Comparison of ENCODE assay signal across 9 mouse cellular contexts in genomic region chr11:114851269-114851607, GRCm38 (mm10). TPM values are rescaled to one million over a fixed set of nuclear protein-coding genes. Genes with fewer than 3 reads are reported as not detected.
DNase-seq lines count a peak whose midpoint lies in the region; ATAC-seq and TF ChIP-seq lines count a peak whose summit lies in the region.
"Had no signal": no experiment of that assay in that cellular context is flagged by ENCODE, and none has a peak within 500 bp of the region (broad histone marks: within the 10 kb centered on the region; RNA-seq: fewer than 3 reads in every experiment).

No protein-coding gene starts in this region.

- peak overlapping the region; percentile 76 for H3K27ac ChIP-seq in heart, adult 2 months
- H3K27ac ChIP-seq in thymus, adult 2 months (ENCODE audit: control insufficient read depth, insufficient read depth, low read length) = no peak overlapping the region
- H3K27ac ChIP-seq in hindbrain, embryonic 13.5 days = peak overlapping the region; percentile 62
- peak overlapping the region; percentile 77 for H3K27ac ChIP-seq in midbrain, embryonic 10.5 days (replicated peaks)

- no peak for TF ChIP-seq EP300 in heart, adult 2 months (IDR thresholded peaks at IDR 0.05; ENCODE audit: insufficient read depth, low read depth, low read length)

- H3K4me2 ChIP-seq in hindbrain, embryonic 13.5 days = peak overlapping the region; percentile 98

- H3K9me3 ChIP-seq in hindbrain, embryonic 13.5 days = no peaks in the 10 kb centered on the region
- H3K9me3 ChIP-seq in midbrain, embryonic 10.5 days (replicated peaks) = no peaks in the 10 kb centered on the region

- peak; percentile 65 for ATAC-seq in hindbrain, embryonic 13.5 days (ENCODE audit: low FRiP score)

- TF ChIP-seq POLR2A in heart, adult 2 months (IDR thresholded peaks at IDR 0.05; ENCODE audit: insufficient read depth, low read depth, low read length) = no peak
- no peak for TF ChIP-seq POLR2A in thymus, adult 2 months (IDR thresholded peaks at IDR 0.05; ENCODE audit: control insufficient read depth, extremely low read depth, insufficient read depth, low read length, poor library complexity)

- under 1% methylated on average over 27 of the region's 27 CpGs for WGBS in heart, adult 2 months
- WGBS in thymus, adult 2 months = 4% methylated on average over 27 of the region's 27 CpGs
- WGBS in hindbrain, embryonic 13.5 days = under 1% methylated on average over 27 of the region's 27 CpGs
- WGBS in midbrain, embryonic 10.5 days = under 1% methylated on average over 27 of the region's 27 CpGs

- H3K9ac ChIP-seq in heart, adult 2 months (ENCODE audit: low read depth, low read length) = peak overlapping the region; percentile 41
- peak overlapping the region; percentile 75 for H3K9ac ChIP-seq in hindbrain, embryonic 13.5 days

- H3K4me3 ChIP-seq in heart, adult 2 months = peak overlapping the region; percentile 58
- peak overlapping the region; percentile 30 for H3K4me3 ChIP-seq in thymus, adult 2 months (ENCODE audit: control insufficient read depth, insufficient read depth, low read length)
- peak overlapping the region; percentile 61 for H3K4me3 ChIP-seq in hindbrain, embryonic 13.5 days
- peak overlapping the region; percentile 73 for H3K4me3 ChIP-seq in midbrain, embryonic 10.5 days

- H3K79me2 ChIP-seq in heart, adult 2 months (replicated peaks; ENCODE audit: control insufficient read depth, insufficient read depth, low read length) = no peaks in the 10 kb centered on the region

- no peak for TF ChIP-seq CTCF in heart, adult 2 months (IDR thresholded peaks at IDR 0.05)
- TF ChIP-seq CTCF in thymus, adult 2 months (IDR thresholded peaks at IDR 0.05; ENCODE audit: borderline replicate concordance, control insufficient read depth, extremely low read depth, insufficient read depth, low read length, poor library complexity) = no peak

- intact Hi-C loops in heart, adult 2 months (cut with DNase I) = no loop called here

- no peak for DNase-seq in heart, adult 2 months
- no peak for DNase-seq in heart, adult 9 months (ENCODE audit: low spot score in 2 of 2)
- DNase-seq in thymus, adult 2 months = no peak
- DNase-seq in thymus, adult 18-20 months = no peak
- peak; percentile 43 for DNase-seq in midbrain, embryonic 10.5 days (ENCODE audit: low spot score)
- no peak for DNase-seq in B cell, adult 2 months
- no peak for DNase-seq in urinary bladder, postnatal 25 days (ENCODE audit: low spot score)

- H3K36me3 ChIP-seq in heart, adult 2 months (ENCODE audit: control insufficient read depth, insufficient read depth, low read length) = no peaks in the 10 kb centered on the region
- no peaks in the 10 kb centered on the region for H3K36me3 ChIP-seq in thymus, adult 2 months (ENCODE audit: control insufficient read depth, insufficient read depth, low read length)
- no peaks in the 10 kb centered on the region for H3K36me3 ChIP-seq in hindbrain, embryonic 13.5 days
- H3K36me3 ChIP-seq in midbrain, embryonic 10.5 days = no peaks in the 10 kb centered on the region

- H3K4me1 ChIP-seq in heart, adult 2 months (ENCODE audit: control insufficient read depth, insufficient read depth, low read length) = no peaks in the 10 kb centered on the region; the same call in 1 of the 2 replicates
- H3K4me1 ChIP-seq in thymus, adult 2 months (replicated peaks; ENCODE audit: control insufficient read depth, insufficient read depth, low read length) = 0 out of 2 replicates have a peak, but pooled peaks cover 5% of the 10 kb centered on the region
- H3K4me1 ChIP-seq in hindbrain, embryonic 13.5 days (replicated peaks) = peaks cover 45% of the 10 kb centered on the region
- H3K4me1 ChIP-seq in midbrain, embryonic 10.5 days = peaks cover 48% of the 10 kb centered on the region

- H3K27me3 ChIP-seq in heart, adult 2 months (ENCODE audit: control insufficient read depth, insufficient read depth, low read length) = no peaks in the 10 kb centered on the region
- peaks cover 18% of the 10 kb centered on the region for H3K27me3 ChIP-seq in thymus, adult 2 months (ENCODE audit: control insufficient read depth, insufficient read depth, low read length)
- H3K27me3 ChIP-seq in hindbrain, embryonic 13.5 days = peaks cover 75% of the 10 kb centered on the region
- peaks cover 78% of the 10 kb centered on the region for H3K27me3 ChIP-seq in midbrain, embryonic 10.5 days (ENCODE audit: low read depth, poor library complexity, severe bottlenecking)

RNA-seq across cellular contexts. Expression of gene Gprc5c, which starts 0.3 kb away (rescaled TPM):
- total RNA-seq in heart, adult 2 months (2021) = 1 to 10 TPM; 6.3 to 7.9 TPM
- 11.6 and 11.9 TPM in 2 replicates for polyA plus RNA-seq in heart, adult 2 months (2012; rRNA removed)
- polyA plus RNA-seq in thymus, adult 2 months (2012; rRNA removed) = 5.4 and 6.4 TPM in 2 replicates
- 9.9 and 11.9 TPM in 2 replicates for polyA plus RNA-seq in hindbrain, embryonic 13.5 days (2015; fragmentation: Nextera tagmentation; extraction: Ambion mirVana)
- 19.0 TPM in 2 replicates for polyA plus RNA-seq in midbrain, embryonic 10.5 days (2016; fragmentation: Nextera tagmentation; extraction: Ambion mirVana)
- total RNA-seq: CH12.LX had no signal

RNA-seq across cellular contexts. Expression of gene Cd300a, which starts 38.6 kb away (rescaled TPM):
- total RNA-seq in heart, adult 2 months (2021) = under 1 TPM; 0.77 to 0.89 TPM
- polyA plus RNA-seq in heart, adult 2 months (2012; rRNA removed) = 1.1 TPM in 2 replicates
- 3.7 and 4.2 TPM in 2 replicates for polyA plus RNA-seq in thymus, adult 2 months (2012; rRNA removed)
- polyA plus RNA-seq in hindbrain, embryonic 13.5 days (2015; fragmentation: Nextera tagmentation; extraction: Ambion mirVana) = 0.69 and 1.2 TPM in 2 replicates
- polyA plus RNA-seq in midbrain, embryonic 10.5 days (2016; fragmentation: Nextera tagmentation; extraction: Ambion mirVana) = 0.58 and 0.93 TPM in 2 replicates

RNA-seq across cellular contexts. Expression of gene Gpr142, which starts 52.5 kb away (rescaled TPM):
- total RNA-seq in heart, adult 2 months (2021) = not detected
- not detected in 2 replicates for polyA plus RNA-seq in heart, adult 2 months (2012; rRNA removed)
- polyA plus RNA-seq in thymus, adult 2 months (2012; rRNA removed) = not detected in 2 replicates
- not detected in 2 replicates for polyA plus RNA-seq in hindbrain, embryonic 13.5 days (2015; fragmentation: Nextera tagmentation; extraction: Ambion mirVana)
- polyA plus RNA-seq in midbrain, embryonic 10.5 days (2016; fragmentation: Nextera tagmentation; extraction: Ambion mirVana) = 0.27 and 0.36 TPM in 2 replicates
- total RNA-seq: CH12.LX had no signal

RNA-seq across cellular contexts. Expression of gene Btbd17, which starts 55.5 kb away (rescaled TPM):
- not detected for total RNA-seq in heart, adult 2 months (2021)
- polyA plus RNA-seq in heart, adult 2 months (2012; rRNA removed) = 0.06 TPM in 1 of 2 replicates, not detected in the other
- 0.53 and 1.1 TPM in 2 replicates for polyA plus RNA-seq in thymus, adult 2 months (2012; rRNA removed)
- 21.4 and 22.3 TPM in 2 replicates for polyA plus RNA-seq in hindbrain, embryonic 13.5 days (2015; fragmentation: Nextera tagmentation; extraction: Ambion mirVana)
- 57.3 and 69.1 TPM in 2 replicates for polyA plus RNA-seq in midbrain, embryonic 10.5 days (2016; fragmentation: Nextera tagmentation; extraction: Ambion mirVana)
- total RNA-seq: CH12.LX had no signal
